Mouse (Mus musculus): Measurements from ENCODE around the gene Mtrf1l.

The Mtrf1l gene

DNA sequence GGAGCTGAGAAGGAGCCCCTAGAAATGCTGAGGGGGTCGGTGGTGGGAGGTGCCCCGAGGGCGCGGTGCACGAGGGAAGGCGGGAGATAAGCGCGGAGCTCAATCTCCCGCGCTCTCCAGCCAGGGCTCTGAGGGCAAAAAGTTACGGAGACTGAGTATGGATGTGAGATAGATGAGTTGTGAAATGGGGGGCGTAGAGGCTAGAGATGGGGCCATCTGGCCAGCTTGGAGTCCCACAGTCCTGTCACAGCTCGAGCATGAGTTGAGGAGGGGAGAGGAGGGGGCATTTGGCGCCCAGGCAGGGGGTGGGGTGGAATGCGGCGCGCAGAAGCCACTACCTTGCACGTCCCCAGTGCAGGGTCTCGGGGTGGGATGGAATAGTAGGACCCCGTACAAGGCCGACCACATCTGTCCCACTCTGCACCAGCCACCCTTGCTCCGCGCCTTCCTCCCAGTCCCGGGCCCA lies 19.0 kb downstream of the Mtrf1l start:
- peak; percentile 69 for DNase-seq (ENCODE audit: low spot score)

DNA sequence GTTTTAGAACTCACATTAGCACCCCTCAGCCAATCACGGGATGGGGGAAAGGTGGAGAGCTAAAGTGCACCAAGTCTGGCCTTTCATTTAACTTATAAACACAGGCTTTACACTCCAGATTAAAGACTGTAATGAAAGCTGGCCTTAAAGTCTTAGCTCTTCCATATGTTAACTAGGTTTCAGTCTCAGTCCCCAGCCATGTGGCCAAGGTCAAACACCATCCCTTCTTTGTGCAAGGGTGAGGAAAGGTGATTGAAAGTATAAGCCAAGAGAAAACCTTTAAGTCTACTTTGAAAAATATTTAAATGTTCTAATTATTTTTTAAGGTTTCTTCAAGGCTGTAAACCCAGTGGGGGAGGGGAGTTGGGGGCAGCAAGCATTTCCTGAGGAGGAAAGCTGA lies 20.0 kb downstream of the Mtrf1l start:
- peak; percentile 48 for DNase-seq (ENCODE audit: low spot score)

DNA sequence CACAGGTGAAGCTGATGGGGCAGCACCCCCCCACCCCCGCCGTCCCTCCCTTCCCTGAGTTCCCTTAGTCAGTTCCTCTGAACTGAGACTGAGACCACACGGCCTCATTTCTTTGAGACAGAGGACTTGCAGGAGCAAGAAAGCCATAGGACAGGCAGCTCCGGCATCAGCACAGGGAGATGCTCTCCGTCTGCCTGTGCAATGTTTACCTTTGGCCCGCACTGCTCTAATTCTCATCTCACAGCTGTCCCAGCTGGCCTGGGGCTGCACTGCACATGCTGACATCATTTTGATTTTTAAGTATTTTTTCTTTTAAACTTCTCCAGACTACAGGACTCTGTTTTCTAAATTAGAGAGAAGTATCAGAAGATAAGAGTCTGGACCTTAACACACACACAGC lies 20.8 kb downstream of the Mtrf1l start:
- DNase-seq (ENCODE audit: low spot score): peak; percentile 32

DNA sequence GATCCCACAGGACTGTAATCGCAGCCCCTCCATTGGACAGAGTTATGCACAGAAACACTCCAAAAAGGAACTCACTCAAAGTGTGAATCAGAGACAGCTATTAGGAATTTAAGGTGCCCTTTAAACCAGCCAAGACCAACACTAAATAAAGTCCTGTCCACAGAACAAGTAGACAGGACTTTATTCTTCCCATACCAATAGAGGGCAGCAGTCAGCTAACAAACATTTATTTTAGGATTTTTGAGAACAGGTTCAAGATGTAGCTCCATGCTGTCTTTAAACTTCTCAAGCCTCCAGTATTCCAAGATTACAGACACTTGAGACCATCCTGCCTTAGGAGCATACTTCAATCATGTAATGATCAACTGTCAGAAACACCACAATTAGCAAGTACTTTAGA lies 23.2 kb downstream of the Mtrf1l start:
- peak; percentile 48 for DNase-seq (ENCODE audit: low spot score)

DNA sequence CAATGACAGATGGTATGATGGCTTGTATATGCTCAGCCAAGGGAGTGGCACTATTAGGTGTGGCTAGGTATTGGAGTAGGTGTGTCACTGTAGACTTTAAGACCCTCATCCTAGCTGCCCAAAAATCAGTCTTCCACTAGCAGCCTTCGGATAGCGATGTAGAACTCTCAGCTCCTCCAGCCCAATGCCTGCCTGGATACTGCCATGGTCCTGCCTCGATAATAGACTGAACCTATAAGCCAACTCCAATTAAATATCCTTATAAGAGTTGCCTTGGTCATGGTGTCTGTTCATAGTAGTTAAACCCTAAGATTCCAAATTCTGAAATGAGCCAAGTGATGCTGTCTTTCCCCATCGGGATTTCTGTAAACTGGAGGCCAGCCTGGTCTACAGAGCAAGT lies 25.6 kb downstream of the Mtrf1l start:
- no peak for DNase-seq (ENCODE audit: low spot score)

DNA sequence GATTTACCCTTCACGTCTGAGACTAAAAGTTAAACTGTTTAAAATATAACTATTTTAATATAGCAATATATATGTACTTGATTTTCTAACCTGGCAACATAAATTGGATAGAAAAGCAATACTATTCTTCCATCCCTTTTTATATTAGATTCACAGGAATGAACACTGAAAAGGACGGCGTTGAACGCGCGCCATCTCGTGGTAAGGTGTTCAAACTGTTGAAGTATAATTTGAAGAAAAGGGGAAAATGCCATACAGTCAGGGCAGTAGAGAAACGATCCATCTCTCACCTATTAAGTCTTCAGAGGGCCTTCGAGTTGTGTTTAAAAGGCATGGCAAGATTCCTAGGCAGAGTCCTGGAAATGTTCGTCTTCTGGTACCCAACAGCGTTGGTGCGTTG lies 33.1 kb downstream of the Mtrf1l start:
- peak; percentile 70 for DNase-seq (ENCODE audit: low spot score)

DNA sequence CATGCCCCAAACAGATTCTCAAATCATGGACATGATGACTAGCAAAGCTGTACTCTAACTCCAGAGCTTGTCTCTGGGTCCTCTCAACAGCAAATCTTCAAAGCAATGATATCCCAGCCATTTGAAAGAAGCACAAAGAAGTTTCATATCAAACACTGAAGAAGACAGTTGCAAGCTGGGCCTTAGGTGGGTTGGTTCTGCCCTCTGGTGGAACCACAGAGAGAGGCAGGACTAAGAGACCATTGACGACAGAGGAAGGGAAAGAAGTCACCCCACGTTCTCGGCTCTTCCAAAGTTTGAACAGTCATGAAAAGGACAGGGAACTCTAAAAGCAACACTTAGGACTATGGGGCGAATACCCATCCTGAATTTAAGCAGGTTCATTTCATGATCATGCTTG lies 36.8 kb downstream of the Mtrf1l start:
- peak; percentile 50 for DNase-seq (ENCODE audit: low spot score)
